Comparison of ENCODE assay signal across 1 mouse cellular context in the genomic region with DNA sequence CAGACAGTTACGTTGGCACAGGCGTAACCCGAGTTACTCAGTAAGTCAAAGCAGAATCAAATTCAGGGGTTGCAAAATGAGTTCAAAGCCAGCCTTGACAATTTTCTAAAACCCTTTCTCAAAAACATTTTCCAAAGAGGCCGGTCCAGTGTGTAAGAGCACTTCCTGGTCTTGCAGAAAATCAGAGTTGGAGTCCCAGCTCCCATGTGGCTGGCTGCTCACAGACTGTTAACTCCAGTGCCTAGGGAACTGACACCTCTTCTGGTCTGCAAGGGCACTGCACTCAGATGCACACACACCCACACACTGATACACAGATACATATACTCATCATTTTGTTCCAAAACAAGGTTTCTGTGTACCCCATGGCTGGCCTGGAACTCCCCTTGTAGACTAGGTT.
TF ChIP-seq lines count a peak whose summit lies in the region.

No protein-coding gene starts in this region.

TF ChIP-seq in CH12.LX, 34 proteins besides CTCF, POLR2A, EP300 and RAD21:
- TF ChIP-seq ELF1 (IDR thresholded peaks at IDR 0.05; ENCODE audit: low read depth, low read length): 0 out of 2 replicates have a peak, but pooled peaks have one; percentile 18
- no peak for TF ChIP-seq USF2 (conservative IDR thresholded peaks at IDR 0.05; ENCODE audit: low read depth, low read length)
- TF ChIP-seq TCF12 (IDR thresholded peaks at IDR 0.05; ENCODE audit: low read depth, low read length): no peak
